Mouse (Mus musculus) left cerebral cortex, postnatal 14 days (tissue): ENCODE measurements at regions not wholly inside any gene's neighbourhood (a gene's known extent, or its start where the extent isn't known, plus 50 kb on each side); places are given as distances from the start of the nearest gene placed in this dataset.
"Not testable (repeated sequence)": the region's sequence is repeated elsewhere in the genome, so short reads cannot be mapped to it uniquely, and the experiment has no call there.

ENCODE experiments used
- DNase-seq, 2 experiments: peaks; one replicate each; pipeline ENCODE4 v3.0.0; 2021 to 2022; ENCODE audit warnings: low spot score in 2 of 2, mixed read lengths in 1 of 2
- intact Hi-C: fragments of 180-260 bp; cut with DNase I; formaldehyde crosslinking; loops from one replicate; pipeline ENCODE4 v1.15.1; 2025

DNA sequence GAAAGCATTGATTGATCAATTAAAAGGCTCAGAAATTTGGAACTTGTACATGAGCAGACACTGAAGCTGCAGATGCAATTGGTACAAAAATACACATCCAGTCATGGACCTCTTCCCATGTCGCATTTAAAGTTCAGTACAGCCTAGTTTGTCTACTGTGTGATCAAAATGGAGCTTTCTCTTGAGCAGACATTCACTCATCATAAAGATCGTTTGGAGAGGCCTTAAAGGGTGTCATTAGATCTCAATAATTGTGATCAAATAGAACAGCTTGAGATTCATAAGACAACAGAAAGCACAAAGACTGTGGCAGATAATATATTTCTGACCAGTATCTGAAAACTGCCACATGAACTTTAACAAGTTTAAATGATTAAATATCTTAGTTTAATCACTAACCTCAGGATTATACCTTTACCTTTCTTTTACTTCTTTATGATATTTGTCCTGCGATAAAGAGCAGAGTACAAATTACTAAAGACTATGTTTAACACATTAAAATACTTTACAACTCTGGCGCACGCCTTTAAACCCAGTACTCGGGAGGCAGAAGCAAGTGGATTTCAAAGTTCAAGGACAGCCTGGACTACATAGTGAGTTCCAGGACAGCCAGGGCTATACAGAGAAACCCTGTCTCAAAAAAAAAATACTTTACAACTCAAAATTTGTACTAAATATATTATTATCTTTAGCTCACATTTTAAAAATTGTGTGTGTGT lies 635.1 kb downstream of the Dnajb9 start:
- intact Hi-C loops: no loop called here
- DNase-seq: no peak

GRCm38 (mm10) chr12:43573186-43573585 lies 636.9 kb downstream of the Dnajb9 start:
- intact Hi-C loops: no loop called here
- peak; percentile 11 to 17 for DNase-seq

DNA sequence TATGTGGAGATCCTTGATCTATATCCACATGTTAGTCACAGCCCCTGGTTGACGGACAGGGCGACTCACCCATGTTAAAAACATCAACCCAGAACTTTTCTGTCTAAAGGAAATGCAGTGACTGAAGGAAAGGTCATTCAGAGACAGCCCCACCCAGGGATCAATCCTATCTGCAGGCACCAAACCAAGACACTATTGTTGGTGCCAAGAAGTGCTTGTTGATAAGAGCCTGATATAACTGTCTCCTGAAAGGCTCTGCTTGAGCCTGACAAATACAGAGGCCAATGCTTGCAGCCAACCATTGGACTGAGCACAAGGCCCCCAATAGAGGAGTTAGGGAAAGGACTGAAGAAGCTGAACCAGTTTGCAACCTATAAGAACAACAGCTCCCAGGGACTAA lies 682.5 kb downstream of the Dnajb9 start:
- DNase-seq: no peak
- intact Hi-C loops: no loop called here

DNA sequence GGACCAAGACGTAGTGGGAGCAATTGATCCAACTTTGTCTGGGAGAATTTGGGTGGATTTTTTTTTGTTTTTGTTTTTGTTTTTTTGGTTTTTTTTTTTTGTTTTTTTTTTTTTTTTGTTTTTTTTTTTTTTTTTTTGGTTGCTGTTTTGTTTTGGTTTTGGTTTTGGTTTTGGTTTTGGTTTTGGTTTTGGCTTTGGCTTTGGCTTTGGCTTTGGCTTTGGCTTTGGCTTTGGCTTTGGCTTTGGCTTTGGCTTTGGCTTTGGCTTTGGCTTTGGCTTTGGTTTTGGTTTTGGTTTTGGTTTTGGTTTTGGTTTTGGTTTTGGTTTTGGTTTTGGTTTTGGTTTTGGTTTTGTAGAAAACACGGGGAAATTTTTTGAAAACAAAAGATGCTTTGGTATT lies 702.7 kb downstream of the Dnajb9 start:
- DNase-seq, intact Hi-C loops: not testable (repeated sequence)

DNA sequence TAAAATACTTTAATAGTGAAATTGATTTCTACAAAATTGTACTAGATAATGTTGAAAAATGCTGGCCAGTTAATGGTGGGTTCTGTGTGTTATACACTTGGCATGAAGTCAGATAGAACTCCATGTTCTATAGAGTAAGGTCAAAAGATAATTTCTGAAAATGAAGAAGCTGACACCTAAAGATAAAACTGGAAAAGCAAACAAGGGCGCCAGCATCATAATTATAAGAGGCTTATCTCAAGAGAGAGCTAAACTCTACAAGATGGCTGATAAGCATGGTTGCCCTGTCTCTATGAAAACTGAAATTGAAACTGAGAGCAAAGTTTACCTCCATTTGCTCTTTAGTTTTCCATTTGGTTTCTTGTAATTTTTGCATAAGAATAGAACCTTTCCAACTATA lies 720.2 kb downstream of the Dnajb9 start:
- no peak for DNase-seq
- intact Hi-C loops: no loop called here

DNA sequence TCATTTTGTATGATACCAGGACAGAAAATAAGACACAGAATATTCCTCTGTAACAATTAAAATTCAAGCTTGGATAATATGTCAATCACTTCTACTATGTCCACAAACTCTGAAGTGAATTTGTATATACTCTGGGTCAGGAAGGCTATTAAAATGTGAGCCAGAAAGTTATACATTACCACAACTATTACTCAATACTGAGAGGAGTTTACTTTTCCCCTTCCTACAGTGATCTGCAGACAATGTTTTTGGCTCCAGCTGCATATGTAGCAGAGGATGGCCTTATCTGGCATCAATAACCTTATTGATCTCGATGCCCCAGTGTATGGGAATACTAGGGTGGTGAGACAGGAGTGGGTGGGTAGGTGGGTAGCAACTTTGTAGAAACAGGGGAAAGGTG lies 727.4 kb downstream of the Dnajb9 start:
- intact Hi-C loops: no loop called here
- no peak for DNase-seq

- peak in 1 of 2 experiments; percentile 2 for DNase-seq
- intact Hi-C loops: no loop called here
These were observed 747.6 kb downstream of the Dnajb9 start for GRCm38 (mm10) chr12:43462543-43462942.
